Mouse (Mus musculus) kidney, adult 2 months (tissue): ENCODE measurements around the gene Adap2.

ENCODE experiments used
- CTCF ChIP-seq: fragments of 200-500 bp; conservative IDR thresholded peaks from 2 replicates; pipeline ENCODE4 v1.5.1; 2011; ENCODE audit warnings: low read depth, mild to moderate bottlenecking, control low read depth, low read length, moderate library complexity, mixed read lengths; ENCODE audit not compliant: insufficient read depth, insufficient read length
- POLR2A ChIP-seq: fragments of 200-500 bp; IDR thresholded peaks from one replicate; pipeline ENCODE4 v1.6.1; 2011; ENCODE audit warnings: low read depth, low read length, control low read depth

DNA sequence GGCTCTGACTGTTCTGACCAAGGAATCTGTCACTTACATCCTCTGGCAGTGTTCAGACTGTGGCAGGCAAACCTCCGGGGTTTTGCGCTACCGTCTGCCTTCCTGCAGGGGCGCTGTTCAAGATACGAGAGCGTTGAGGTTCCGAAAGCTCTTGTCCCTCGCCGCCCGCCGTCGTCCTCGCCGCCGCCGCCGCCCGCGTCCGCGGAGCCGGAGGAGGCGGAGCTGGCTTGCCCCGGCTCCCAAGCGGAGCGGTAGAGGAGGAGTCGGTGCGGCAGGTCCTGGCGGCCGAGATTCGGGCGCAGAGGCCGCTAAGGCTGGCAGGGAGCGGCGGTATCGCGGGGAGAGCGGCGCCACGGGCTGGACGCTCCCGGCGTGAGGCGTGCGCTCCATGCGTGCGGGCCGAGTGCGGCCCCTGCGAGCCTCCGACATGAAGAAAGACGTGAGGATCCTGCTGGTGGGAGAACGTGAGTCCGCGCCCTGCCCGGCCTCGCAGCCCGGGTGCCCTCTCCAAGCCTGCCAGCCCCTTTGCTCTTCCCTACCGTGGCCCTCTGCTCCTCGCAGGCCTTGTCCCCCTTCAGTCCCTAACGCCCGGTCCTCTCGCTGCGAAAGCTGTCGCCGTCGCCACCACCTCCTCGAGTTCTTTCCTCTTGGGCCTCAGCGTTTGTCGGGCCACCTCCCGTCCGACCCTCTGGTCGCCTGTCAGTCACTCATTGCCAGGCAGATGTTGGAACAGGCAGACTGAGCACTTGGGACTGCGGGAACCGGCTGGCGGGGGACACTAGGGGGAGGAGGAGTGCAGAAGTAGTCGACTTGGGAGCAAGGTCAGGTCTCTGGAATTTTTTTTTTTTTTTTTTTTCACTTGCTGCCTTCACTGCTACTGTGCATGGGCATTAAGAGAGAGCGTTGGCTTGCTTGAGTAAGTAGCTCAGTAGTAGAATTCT is 55.2 kb downstream of the Adap2 start, which contains the start of gene Rhot1:
- TF ChIP-seq CTCF: peak; percentile 88
- peak; percentile 17 for TF ChIP-seq POLR2A
